Mouse (Mus musculus) adrenal gland, postnatal 36 days (tissue): ENCODE measurements around the gene Gm45521. TPM values are rescaled to one million over a fixed set of nuclear protein-coding genes. Genes with fewer than 3 reads are reported as not detected.
"Not testable (repeated sequence)": the region's sequence is repeated elsewhere in the genome, so short reads cannot be mapped to it uniquely, and the experiment has no call there.

Source experiments
- DNase-seq, 2 experiments: peaks; one replicate each; pipeline ENCODE4 v3.0.0; 2021; ENCODE audit warnings: mixed read lengths in 1 of 2
- total RNA-seq, 2 experiments: library from RNA; stranded (reverse); gene quantifications; 2 replicates each; pipeline ENCODE4 v1.2.3; 2021

The Gm45521 gene
- total RNA-seq, 2 experiments from 2014 or later, result not detected

DNA sequence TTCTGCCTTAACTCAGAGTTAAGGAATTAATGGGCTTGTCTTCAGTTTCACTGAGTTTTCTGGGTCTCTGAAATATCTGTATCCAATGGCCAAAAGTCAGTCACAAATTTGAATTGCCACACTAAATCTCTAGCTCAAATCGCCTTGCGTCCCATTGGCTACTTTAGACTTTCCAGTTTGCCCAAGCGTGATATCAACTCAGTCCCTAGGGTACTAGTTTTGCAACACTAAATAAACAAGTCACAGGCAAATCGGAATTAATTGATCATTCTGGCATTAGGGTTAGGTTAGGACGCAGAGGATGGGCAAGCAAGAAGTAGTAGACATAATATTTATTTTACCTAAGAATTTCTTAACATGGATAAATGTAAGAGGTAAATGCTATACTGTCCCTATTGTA lies 43.2 kb downstream of the Gm45521 start:
- no peak for DNase-seq

DNA sequence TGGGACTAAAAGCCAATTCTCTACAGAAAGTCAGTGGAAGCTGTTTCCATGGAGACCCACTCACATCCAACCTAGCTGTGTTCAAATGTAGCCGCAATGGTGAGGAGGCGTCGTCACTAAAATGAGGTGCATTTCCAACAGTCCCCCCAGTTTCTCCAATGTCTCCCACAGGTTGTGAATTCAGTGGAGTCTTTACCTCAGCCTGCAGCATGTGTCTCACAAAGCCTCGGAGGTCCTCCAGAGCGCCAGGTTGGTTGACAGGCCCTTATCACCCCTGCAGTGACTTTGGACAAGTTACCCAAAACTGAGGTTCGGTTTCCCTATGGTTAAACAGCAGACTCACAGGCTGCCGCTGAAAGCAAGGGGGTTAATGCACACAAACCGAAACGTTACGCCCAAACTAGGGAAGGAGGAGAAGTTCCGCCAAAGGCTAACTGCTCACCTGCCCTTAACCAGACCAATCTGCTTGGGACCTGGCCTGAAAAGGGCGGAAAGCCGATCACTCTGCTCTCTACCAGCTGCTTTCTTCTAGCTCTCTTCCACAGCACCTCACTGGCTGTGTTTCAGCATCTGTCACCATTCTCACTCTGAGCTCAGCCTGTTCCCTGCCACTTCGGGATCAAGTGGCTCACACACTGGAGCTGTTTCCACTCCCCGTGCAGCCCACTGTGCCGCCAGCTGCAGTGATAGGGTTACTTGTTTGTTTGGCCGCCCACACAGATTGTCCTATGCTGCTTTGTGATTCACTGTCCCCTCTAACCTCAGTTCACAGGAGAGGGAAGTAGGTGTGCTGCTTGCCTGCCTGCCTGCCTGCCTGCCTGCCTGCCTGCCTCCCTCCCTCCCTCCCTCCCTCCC lies 44.0 kb downstream of the Gm45521 start:
- no peak for DNase-seq

DNA sequence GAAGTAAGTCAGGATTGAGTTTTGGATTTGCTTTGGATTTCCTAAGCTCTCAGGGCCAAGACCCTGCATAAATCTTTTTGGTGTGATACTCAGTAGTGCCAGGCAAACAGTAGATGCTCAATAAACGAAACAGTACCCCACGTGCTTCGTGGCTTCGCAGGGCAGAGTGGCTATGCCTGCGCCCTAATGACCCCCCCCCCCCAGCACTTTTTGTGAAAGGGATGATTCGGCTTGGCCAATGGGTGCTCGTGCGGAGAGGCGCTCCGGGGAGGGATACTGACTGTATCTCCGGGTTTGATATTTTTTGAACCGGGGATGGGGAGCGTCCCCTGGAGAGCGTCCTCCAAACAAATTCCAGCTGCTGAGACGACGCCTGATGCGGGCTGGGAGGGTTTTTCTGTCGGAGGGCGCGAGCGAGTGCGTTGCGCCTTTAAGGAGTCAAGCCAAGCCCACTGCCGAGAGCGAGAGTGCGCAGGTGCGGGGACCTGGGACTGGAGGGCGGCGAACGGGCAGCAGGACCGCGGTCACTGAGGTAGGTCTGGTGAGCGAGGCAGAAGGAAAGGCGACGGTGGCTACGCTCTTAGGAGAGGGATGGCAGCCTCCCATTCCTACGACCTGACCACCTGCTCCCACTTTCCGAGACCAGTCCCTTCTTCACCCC lies 45.5 kb downstream of the Gm45521 start, which contains the start of gene Abhd6:
TSS of gene Abhd6 (plus strand) at position 471 of the 661 bp plus-strand sequence.
- DNase-seq, result peak; percentile 92 to 93

DNA sequence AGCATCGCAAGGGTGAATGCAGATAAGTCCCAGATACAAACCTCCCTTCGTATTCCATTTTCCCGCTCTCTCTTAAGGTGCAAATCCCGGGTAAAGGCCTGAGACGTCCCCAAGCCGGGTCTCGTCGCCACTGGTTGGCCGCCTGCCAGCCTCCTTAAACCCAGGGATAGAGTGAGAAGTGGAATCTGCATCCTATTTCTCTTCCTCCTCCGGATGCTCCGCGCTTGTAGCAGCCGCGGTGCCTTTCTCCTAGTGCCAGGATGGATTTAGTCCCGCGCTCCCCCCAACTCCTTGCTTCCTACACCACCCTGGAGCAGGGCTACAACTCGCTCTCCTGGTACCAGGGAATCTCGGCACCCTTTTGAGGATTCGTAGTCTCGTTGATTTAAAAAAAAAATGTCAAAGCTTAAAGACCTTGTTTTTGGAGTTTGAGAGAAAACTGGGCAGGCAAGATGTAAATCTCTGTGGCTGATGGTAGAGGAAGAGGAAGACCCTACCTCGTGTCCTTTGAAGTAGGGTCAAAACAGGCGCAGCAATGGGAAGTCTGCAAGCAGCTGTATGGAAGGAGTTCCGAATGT lies 46.1 kb downstream of the Gm45521 start:
- DNase-seq, result peak; percentile 59 to 68

DNA sequence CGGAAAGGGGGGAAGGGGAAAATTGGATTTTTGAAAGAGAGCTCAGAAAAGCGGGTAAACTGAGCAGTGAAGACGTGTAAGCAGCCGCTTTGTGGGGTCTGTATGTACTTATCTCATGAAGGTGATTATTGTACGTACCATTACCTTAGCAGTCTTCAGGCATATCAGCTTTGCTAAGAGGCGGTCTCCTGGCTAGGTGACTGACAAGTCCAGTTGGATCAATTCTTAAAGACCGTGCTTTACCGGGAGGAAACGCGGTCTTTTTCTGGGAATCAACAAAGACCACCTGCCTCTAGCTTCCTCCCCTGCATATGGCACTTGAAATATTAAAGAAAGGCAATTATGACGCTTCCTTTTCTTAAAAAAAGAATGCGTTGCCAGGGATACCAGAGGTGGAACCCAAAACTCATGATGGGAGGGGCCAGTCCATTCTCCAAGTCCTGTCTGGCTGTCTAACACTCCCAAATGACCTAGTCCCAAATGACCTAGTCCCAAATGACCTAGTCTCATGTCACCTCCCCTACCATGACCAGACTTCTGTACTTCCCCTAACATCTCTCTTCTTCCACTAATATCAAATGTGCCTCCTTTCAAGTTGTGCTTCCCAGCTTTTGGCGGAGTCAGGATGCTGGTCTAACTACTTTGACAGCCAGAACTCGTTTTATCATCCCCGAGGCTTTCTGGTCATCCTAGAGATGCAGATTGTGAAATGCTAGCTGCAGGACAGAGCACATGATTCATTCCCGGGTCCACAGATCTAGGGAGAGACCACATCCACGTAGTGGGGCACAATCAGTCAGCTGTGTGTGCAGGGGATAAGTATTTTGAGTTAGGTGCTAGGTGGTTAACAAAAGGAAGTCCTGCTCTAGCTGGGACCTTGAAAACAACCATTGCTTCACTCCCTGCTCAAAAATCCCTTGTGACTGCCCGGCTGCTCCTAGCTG lies 46.9 kb downstream of the Gm45521 start:
- peak; percentile 37 to 47 for DNase-seq

DNA sequence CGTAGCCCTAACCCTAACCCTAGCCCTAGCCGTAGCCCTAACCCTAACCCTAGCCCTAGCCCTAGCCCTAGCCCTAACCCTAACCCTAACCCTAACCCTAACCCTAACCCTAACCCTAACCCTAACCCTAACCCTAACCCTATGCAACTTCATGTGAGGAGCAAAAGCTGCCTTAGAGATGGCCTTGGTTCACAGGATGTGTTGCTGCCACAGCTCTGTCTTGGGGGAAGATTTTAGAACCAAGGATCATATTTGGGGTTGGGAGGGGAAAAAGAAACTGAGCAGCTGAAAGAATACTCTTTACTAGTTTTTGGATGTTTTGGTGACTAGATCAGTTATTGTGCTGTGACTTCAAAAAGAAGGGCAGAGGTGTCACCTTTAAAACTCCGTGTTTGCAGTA lies 49.0 kb downstream of the Gm45521 start:
- not testable (repeated sequence) for DNase-seq

DNA sequence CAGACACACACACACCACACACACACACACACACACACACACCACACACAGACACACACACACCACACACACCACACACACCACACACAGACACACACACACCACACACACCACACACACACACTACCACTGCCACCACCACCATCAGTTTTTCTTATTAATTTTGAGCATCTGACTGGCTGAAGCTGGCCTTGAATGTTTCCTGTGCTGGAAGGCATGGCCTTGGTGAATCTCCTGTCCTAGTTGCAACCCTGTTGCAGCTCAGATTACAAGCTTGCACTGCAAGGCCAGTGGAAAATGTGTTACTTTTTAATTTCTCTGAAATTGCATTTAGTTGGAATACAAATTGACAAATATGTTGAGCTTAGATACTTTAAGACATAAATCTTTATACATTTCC lies 50.0 kb downstream of the Gm45521 start:
- DNase-seq, result peak; percentile 58 to 71

DNA sequence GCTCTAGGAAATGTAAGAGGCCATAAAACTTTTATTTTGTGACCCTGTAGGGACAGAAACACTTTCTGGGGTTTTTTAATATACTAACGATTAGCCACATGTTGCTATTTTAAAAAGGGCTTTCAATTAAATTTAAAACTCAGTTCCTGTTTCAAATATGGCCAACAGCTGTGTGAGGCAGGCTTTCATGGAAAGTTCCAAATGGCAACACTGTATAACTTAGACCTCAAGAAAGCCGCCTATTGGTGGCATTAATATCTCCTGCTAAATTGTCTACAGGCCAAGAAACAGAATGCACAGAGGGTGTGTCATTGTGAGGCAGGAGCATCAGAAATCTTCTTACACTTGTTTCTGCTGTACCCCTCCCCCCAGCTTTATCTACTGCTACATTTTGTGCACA lies 50.4 kb downstream of the Gm45521 start:
- no peak for DNase-seq

DNA sequence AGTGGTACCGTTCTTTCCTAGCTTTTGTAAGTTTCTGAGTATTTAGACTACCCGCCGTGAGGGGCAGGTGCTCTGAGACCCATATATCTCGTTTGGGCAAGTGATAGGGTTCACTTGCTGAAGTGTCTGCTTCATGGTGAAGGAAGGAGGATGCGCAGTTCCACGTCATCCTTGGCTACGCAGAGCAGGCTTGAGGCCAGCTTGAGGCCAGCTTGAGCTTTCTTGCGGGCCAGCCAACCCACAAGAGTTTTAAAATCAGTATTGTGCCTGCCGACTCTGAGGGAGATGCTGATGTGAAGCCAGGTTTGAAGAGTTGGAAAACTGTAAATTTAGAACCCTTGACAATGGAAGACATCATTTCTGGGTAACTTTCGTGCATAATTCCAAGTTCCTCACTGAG lies 50.8 kb downstream of the Gm45521 start:
- no peak for DNase-seq

Other genes starting within 250 kb of the Gm45521 start
- not detected for gene Gm26661, start 165.7 kb upstream of the Gm45521 start, total RNA-seq
- gene Flnb, start 139.3 kb upstream of the Gm45521 start, total RNA-seq, result 10 to 100 TPM; 41.7 to 74.9 TPM
- under 1 TPM; 0.20 to 0.43 TPM for gene Dnase1l3, start 37.3 kb downstream of the Gm45521 start, total RNA-seq
- 100 to 1,000 TPM in 1 of 2 experiments, 10 to 100 TPM in 1; 70.4 to 108 TPM for gene Abhd6, start 45.6 kb downstream of the Gm45521 start, total RNA-seq
- 10 to 100 TPM; 43.3 to 46.0 TPM for gene Rpp14, start 123.1 kb downstream of the Gm45521 start, total RNA-seq
- 10 to 100 TPM; 56.7 to 98.1 TPM for gene Pxk, start 140.9 kb downstream of the Gm45521 start, total RNA-seq
- 100 to 1,000 TPM; 349 to 451 TPM for gene Pdhb, start 215.7 kb downstream of the Gm45521 start, total RNA-seq